Mouse (Mus musculus): ENCODE results near the gene Chrna5. TPM values are rescaled to one million over a fixed set of nuclear protein-coding genes. Genes with fewer than 3 reads are reported as not detected.

Chrna5 gene
- polyA plus RNA-seq, 1 experiment from 2014 or later = not detected

Other genes with a start within 250 kb of the Chrna5 start
- 71.1 and 78.8 TPM in 2 replicates for gene Wdr61, start 246.4 kb upstream of the Chrna5 start, polyA plus RNA-seq (2015; fragmentation: Nextera tagmentation; extraction: Ambion mirVana)
- 0.15 and 0.32 TPM in 2 replicates for gene Crabp1, start 216.1 kb upstream of the Chrna5 start, polyA plus RNA-seq (2015; fragmentation: Nextera tagmentation; extraction: Ambion mirVana)
- gene Ireb2, start 117.1 kb upstream of the Chrna5 start, polyA plus RNA-seq (2015; fragmentation: Nextera tagmentation; extraction: Ambion mirVana) = 9.7 and 9.9 TPM in 2 replicates
- 3.3 and 4.5 TPM in 2 replicates for gene Hykk, start 63.6 kb upstream of the Chrna5 start, polyA plus RNA-seq (2015; fragmentation: Nextera tagmentation; extraction: Ambion mirVana)
- 117 and 128 TPM in 2 replicates for gene Psma4, start 30.1 kb upstream of the Chrna5 start, polyA plus RNA-seq (2015; fragmentation: Nextera tagmentation; extraction: Ambion mirVana)
- 0.31 TPM in 1 of 2 replicates, not detected in the other for gene AY074887, start 29.9 kb upstream of the Chrna5 start, polyA plus RNA-seq (2015; fragmentation: Nextera tagmentation; extraction: Ambion mirVana)
- 0.05 TPM in 1 of 2 replicates, not detected in the other for gene Chrna3, start 45.7 kb downstream of the Chrna5 start, polyA plus RNA-seq (2015; fragmentation: Nextera tagmentation; extraction: Ambion mirVana)
- 0.04 TPM in 1 of 2 replicates, not detected in the other for gene Chrnb4, start 67.9 kb downstream of the Chrna5 start, polyA plus RNA-seq (2015; fragmentation: Nextera tagmentation; extraction: Ambion mirVana)
- gene Ube2q2, start 168.0 kb downstream of the Chrna5 start, polyA plus RNA-seq (2015; fragmentation: Nextera tagmentation; extraction: Ambion mirVana) = 5.0 and 6.0 TPM in 2 replicates
- gene Fbxo22, start 228.0 kb downstream of the Chrna5 start, polyA plus RNA-seq (2015; fragmentation: Nextera tagmentation; extraction: Ambion mirVana) = 18.7 and 20.5 TPM in 2 replicates

Data from liver, embryonic 16.5 days (tissue).